Mouse (Mus musculus) bone marrow macrophage, adult 2 months (primary cell): ENCODE results near the gene Zfc3h1.

Source experiments
- CTCF ChIP-seq: IDR thresholded peaks from 2 replicates; pipeline ENCODE4 v1.5.1; 2012; ENCODE audit warnings: low read depth, mild to moderate bottlenecking, low read length, moderate library complexity
- POLR2A ChIP-seq: IDR thresholded peaks from 2 replicates; pipeline ENCODE4 v1.6.1; 2012; ENCODE audit warnings: mild to moderate bottlenecking, low read depth, low read length, borderline replicate concordance

GRCm38 (mm10) chr10:115391076-115391475 is 6.3 kb downstream of the Zfc3h1 start:
- TF ChIP-seq CTCF, result no peak
- TF ChIP-seq POLR2A, result no peak
